Mouse (Mus musculus) adrenal gland, adult 2 months (tissue): ENCODE measurements at regions not wholly inside any gene's neighbourhood (a gene's known extent, or its start where the extent isn't known, plus 50 kb on each side); places are given as distances from the start of the nearest gene placed in this dataset.

Source experiments
- DNase-seq: peaks from one replicate; pipeline ENCODE4 v3.0.0; 2021

GRCm38 (mm10) chr5:37897501-37897900 is 73.1 kb upstream of the Msx1 start:
- no peak for DNase-seq

GRCm38 (mm10) chr5:37895441-37896336 is 71.3 kb upstream of the Msx1 start:
- DNase-seq = no peak

GRCm38 (mm10) chr5:37893639-37894550 is 69.5 kb upstream of the Msx1 start:
- no peak for DNase-seq

- DNase-seq = no peak
These were observed 66.3 kb upstream of the Msx1 start for GRCm38 (mm10) chr5:37890641-37891040.

- peak; percentile 47 for DNase-seq
These were observed 55.4 kb upstream of the Msx1 start for GRCm38 (mm10) chr5:37879668-37880380.

GRCm38 (mm10) chr5:37876240-37876639 is 51.9 kb upstream of the Msx1 start:
- DNase-seq = no peak

- no peak for DNase-seq
These were observed 51.1 kb upstream of the Msx1 start for GRCm38 (mm10) chr5:37875452-37875851.

- DNase-seq = no peak
These were observed 50.5 kb upstream of the Msx1 start for GRCm38 (mm10) chr5:37874784-37875281.
